Mouse (Mus musculus): ENCODE results near the gene Vmn1r151.
"Not testable (repeated sequence)": the region's sequence is repeated elsewhere in the genome, so short reads cannot be mapped to it uniquely, and the experiment has no call there.

The Vmn1r151 gene

DNA sequence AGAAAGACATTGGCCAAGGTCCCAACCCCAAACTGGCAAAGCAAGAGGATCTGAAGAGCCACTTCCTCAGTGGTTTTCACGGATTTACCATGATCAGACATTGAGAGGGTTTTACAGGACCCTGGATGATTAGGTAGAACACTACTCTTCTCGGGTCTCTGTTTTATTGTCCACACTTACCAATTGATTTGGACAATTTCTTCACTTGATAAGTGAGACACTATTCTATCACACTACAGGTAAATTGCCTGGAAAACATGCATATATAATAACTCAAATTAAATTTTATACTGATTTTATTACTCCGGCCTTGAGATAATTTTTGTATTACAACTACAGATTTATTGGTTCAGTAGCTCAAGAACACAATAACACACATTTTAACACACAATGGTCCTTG, at the start of gene Vmn1r151:
Gene Vmn1r151, minus strand, starts transcription at position 101 of the 400 bp plus-strand sequence.
- not testable (repeated sequence) for DNase-seq (ENCODE audit: low spot score)

DNA sequence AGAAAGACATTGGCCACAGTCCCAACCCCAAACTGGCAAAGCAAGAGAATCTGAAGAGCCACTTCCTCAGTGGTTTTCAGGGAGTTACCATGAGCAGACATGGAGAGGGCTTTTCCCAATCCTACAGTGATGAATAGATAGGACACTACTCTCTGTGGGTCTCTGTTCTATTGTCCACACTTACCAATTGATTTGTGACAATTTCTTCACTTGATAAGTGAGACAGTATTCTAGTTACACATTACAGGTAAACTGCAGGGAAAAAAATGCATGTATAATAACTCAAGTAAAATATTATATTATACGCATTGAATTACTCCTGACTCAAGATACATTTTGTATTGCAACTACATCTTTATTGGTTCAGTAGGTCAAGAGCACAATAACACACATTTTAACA, 35.3 kb upstream of the Vmn1r151 start, which contains the start of gene Gm8677:
Gene Gm8677, minus strand, starts transcription at position 101 of the 400 bp plus-strand sequence.
- DNase-seq (ENCODE audit: low spot score): not testable (repeated sequence)

DNA sequence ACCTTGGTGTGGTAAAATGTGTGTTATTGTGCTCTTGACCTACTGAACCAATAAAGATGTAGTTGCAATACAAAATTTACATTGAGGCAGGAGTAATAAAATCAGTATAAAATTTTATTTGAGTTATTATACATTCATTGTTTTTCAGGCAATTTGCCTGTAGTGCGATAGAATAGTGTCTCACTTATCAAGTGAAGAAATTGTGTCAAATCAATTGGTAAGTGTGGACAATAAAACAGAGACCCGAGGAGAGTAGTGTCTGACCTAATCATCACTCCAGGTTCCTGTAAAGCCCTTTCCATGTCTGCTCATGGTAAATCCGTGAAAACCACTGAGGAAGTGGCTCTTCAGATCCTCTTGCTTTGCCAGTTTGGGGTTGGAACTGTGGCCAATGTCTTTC, 23.2 kb upstream of the Vmn1r151 start, which contains the start of gene Vmn1r152:
Gene Vmn1r152, plus strand, starts transcription at position 301 of the 400 bp plus-strand sequence.
- DNase-seq (ENCODE audit: low spot score): not testable (repeated sequence)

DNA sequence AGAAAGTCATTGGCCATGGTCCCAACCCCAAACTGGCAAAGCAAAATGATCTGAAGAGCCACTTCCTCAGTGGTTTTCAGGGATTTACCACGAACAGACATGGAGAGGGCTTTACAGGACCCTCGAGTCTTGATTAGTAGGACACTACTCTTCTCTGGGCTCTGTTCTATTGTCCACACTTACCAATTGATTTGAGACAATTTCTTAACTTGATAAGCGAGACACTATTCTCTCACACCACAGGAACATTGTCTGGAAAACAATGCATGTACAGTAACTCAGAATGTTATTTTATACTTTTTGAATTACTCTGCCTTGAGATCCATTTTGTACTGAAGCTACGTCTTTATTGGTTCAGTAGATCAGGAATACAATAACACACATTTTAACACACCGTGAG, 35.5 kb downstream of the Vmn1r151 start, which contains the start of gene Gm10665:
Gene Gm10665, minus strand, starts transcription at position 101 of the 400 bp plus-strand sequence.
- not testable (repeated sequence) for DNase-seq (ENCODE audit: low spot score)

All from left cerebral cortex, adult 11 months (tissue).